Mouse (Mus musculus) testis, adult 2 months (tissue): ENCODE results near the gene Itgal.

ENCODE experiments used
- CTCF ChIP-seq: fragments of 200-500 bp; IDR thresholded peaks from 2 replicates; pipeline ENCODE4 v1.5.1; 2012; ENCODE audit warnings: low read depth, mild to moderate bottlenecking, inconsistent platforms, low read length, moderate library complexity; ENCODE audit not compliant: control insufficient read depth, insufficient read depth, insufficient replicate concordance
- POLR2A ChIP-seq: fragments of 200-500 bp; IDR thresholded peaks from 2 replicates; pipeline ENCODE4 v1.6.1; 2012; ENCODE audit warnings: low read depth, mild to moderate bottlenecking, inconsistent platforms, low read length, moderate library complexity; ENCODE audit not compliant: control insufficient read depth

GRCm38 (mm10) chr7:127290142-127290541, 5.9 kb upstream of the Itgal start:
- no peak for TF ChIP-seq CTCF
- no peak for TF ChIP-seq POLR2A
